Mouse (Mus musculus) stomach, postnatal 0 days (tissue): ENCODE results near the gene Yipf7. TPM values are rescaled to one million over a fixed set of nuclear protein-coding genes. Genes with fewer than 3 reads are reported as not detected.
A peak's percentile ranks its signal among the peaks of the same experiment; 100 is the strongest.

ENCODE experiments used
- ATAC-seq: fragments of 200-750 bp; cut with Nextera tagmentation; 2 replicates; pipeline ENCODE4 v1.8.0; 2017; ENCODE audit not compliant: low FRiP score, low TSS enrichment
- DNase-seq: peaks from one replicate; pipeline ENCODE4 v3.0.0-alpha.2; 2016; ENCODE audit warnings: low spot score
- H3K27ac ChIP-seq: fragments of 300-500 bp; sonication (generic); replicated peaks from 2 replicates; pipeline ENCODE4 v1.5.1; 2014; ENCODE audit warnings: mild to moderate bottlenecking, control low read depth
- H3K27me3 ChIP-seq: fragments of 300-500 bp; sonication (generic); 2 replicates; pipeline ENCODE4 v1.6.1; 2014; ENCODE audit warnings: low read length; ENCODE audit not compliant: control insufficient read depth, insufficient read depth
- H3K36me3 ChIP-seq: fragments of 300-500 bp; sonication (generic); 2 replicates; pipeline ENCODE4 v1.6.1; 2014; ENCODE audit warnings: low read length, mixed read lengths; ENCODE audit not compliant: control insufficient read depth, insufficient read depth
- H3K4me1 ChIP-seq: fragments of 300-500 bp; sonication (generic); replicated peaks from 2 replicates; pipeline ENCODE4 v1.6.1; 2014; ENCODE audit warnings: antibody characterized with exemption; ENCODE audit not compliant: control insufficient read depth, insufficient read depth
- H3K4me2 ChIP-seq: fragments of 300-500 bp; sonication (generic); replicated peaks from 2 replicates; pipeline ENCODE4 v1.6.1; 2014; ENCODE audit warnings: low read depth, mild to moderate bottlenecking, control low read depth, moderate library complexity
- H3K4me3 ChIP-seq: fragments of 300-500 bp; sonication (generic); 2 replicates; pipeline ENCODE4 v1.5.1; 2014; ENCODE audit warnings: low read depth, low read length, control low read depth
- H3K9ac ChIP-seq: fragments of 300-500 bp; sonication (generic); 2 replicates; pipeline ENCODE4 v1.6.1; 2014; ENCODE audit warnings: mild to moderate bottlenecking, low read length, control low read depth, mixed read lengths
- H3K9me3 ChIP-seq: fragments of 300-500 bp; sonication (generic); 2 replicates; pipeline ENCODE4 v1.6.1; 2016; ENCODE audit warnings: low read length; ENCODE audit not compliant: control insufficient read depth
- CTCF ChIP-seq: IDR thresholded peaks from 2 replicates; pipeline ENCODE4 v1.5.1; 2016; ENCODE audit warnings: antibody characterized with exemption, low read depth, mild to moderate bottlenecking, moderate library complexity
- EP300 ChIP-seq: optimal IDR thresholded peaks from 2 replicates; pipeline ENCODE3; 2016; ENCODE audit warnings: antibody characterized with exemption
- WGBS: fragments of 180-500 bp; shearing (Covaris S2); extraction: QIAGEN DNeasy Blood & Tissue Kit; methylation state at CpG from one replicate; pipeline ENCODE4 v1.1.7; 2014; 5-methylcytosine and 5-hydroxymethylcytosine counted together
- polyA plus RNA-seq: library from polyadenylated mRNA; unstranded; fragments of >200 nt; fragmentation: Nextera tagmentation; extraction: Ambion mirVana; gene quantifications from 2 replicates; pipeline ENCODE4 v1.2.1, GENCODE M21; 2015

Yipf7 gene
- 0.07 TPM in 1 of 2 replicates, not detected in the other for polyA plus RNA-seq

GRCm38 (mm10) chr5:69542489-69542888 is at the start of gene Yipf7:
TSS of gene Yipf7 (minus strand) at chr5:69542648.
- ATAC-seq: no peak
- Histone ChIP-seq H3K4me1 (no peaks in the 10 kb centered on the region), H3K4me2 (no peak within 1 kb of the TSS), H3K27me3 (no peaks in the 10 kb centered on the region), H3K4me3 (no peak within 1 kb of the TSS), H3K9me3 (no peaks in the 10 kb centered on the region), H3K27ac (no peak within 1 kb of the TSS), H3K9ac (no peak within 1 kb of the TSS), H3K36me3 (no peaks in the 10 kb centered on the region)
- 62% methylated on average over 4 of the region's 4 CpGs for whole genome bisulfite sequencing
- no peak for TF ChIP-seq CTCF
- TF ChIP-seq EP300: no peak
- DNase-seq: no peak

GRCm38 (mm10) chr5:69591640-69592461 is 49.4 kb upstream of the Yipf7 start, which contains the start of gene Gnpda2:
TSS of gene Gnpda2 (minus strand) at chr5:69592340.
- 2% methylated on average over 42 of the region's 42 CpGs for WGBS
- H3K4me2 ChIP-seq: peak within 1 kb of the TSS; percentile 90
- H3K9me3 ChIP-seq: no peaks in the 10 kb centered on the region
- H3K9ac ChIP-seq: peak within 1 kb of the TSS; percentile 88
- DNase-seq (peak; percentile 89), ATAC-seq (peak; percentile 98)
- no peaks in the 10 kb centered on the region for H3K27me3 ChIP-seq
- H3K4me3 ChIP-seq: peak within 1 kb of the TSS; percentile 87
- TF ChIP-seq EP300 (no peak), CTCF (peak; percentile 68)
- H3K4me1 ChIP-seq: no peaks in the 10 kb centered on the region
- no peaks in the 10 kb centered on the region for H3K36me3 ChIP-seq
- H3K27ac ChIP-seq: peak within 1 kb of the TSS; percentile 78

- peak; percentile 26 for DNase-seq
Observed at GRCm38 (mm10) chr5:69557404-69557935, 15.0 kb upstream of the Yipf7 start.

GRCm38 (mm10) chr5:69556628-69557403 is 14.4 kb upstream of the Yipf7 start, which contains the start of gene Guf1:
TSS of gene Guf1 (plus strand) at chr5:69556923.
- Histone ChIP-seq H3K4me3 (peak within 1 kb of the TSS; percentile 98), H3K9me3 (no peaks in the 10 kb centered on the region), H3K27ac (peak within 1 kb of the TSS; percentile 90), H3K36me3 (peaks cover 3% of the 10 kb centered on the region; the same call in 1 of the 2 replicates), H3K9ac (peak within 1 kb of the TSS; percentile 98), H3K4me1 (no peaks in the 10 kb centered on the region), H3K27me3 (no peaks in the 10 kb centered on the region), H3K4me2 (peak within 1 kb of the TSS; percentile 73)
- peak; percentile 91 for DNase-seq
- WGBS: under 1% methylated on average over 72 of the region's 72 CpGs
- peak; percentile 95 for ATAC-seq
- TF ChIP-seq EP300: no peak
- TF ChIP-seq CTCF: peak; percentile 53

More at GRCm38 (mm10) chr5:69557404-69557935, 15.0 kb upstream of the Yipf7 start:
- Histone ChIP-seq H3K4me3 (peak overlapping the region; percentile 98), H3K9ac (peak overlapping the region; percentile 98), H3K36me3 (peaks cover 3% of the 10 kb centered on the region; the same call in 1 of the 2 replicates), H3K27ac (peak overlapping the region; percentile 90), H3K27me3 (no peaks in the 10 kb centered on the region), H3K4me2 (peak overlapping the region; percentile 73), H3K9me3 (no peaks in the 10 kb centered on the region), H3K4me1 (no peaks in the 10 kb centered on the region)
- no peak for TF ChIP-seq CTCF
- TF ChIP-seq EP300: no peak
- WGBS: 8% methylated on average over 16 of the region's 16 CpGs
- ATAC-seq: no peak

GRCm38 (mm10) chr5:69541680-69542079 is 768 bp downstream of the Yipf7 start:
- no peak overlapping the region for H3K27ac ChIP-seq
- DNase-seq: no peak
- H3K9ac ChIP-seq: no peak overlapping the region
- ATAC-seq: no peak
- no peaks in the 10 kb centered on the region for H3K27me3 ChIP-seq
- H3K4me2 ChIP-seq: no peak overlapping the region
- H3K4me3 ChIP-seq: no peak overlapping the region
- no peaks in the 10 kb centered on the region for H3K4me1 ChIP-seq
- H3K9me3 ChIP-seq: no peaks in the 10 kb centered on the region
- 79% methylated on average over 1 of the region's 1 CpGs for WGBS
- H3K36me3 ChIP-seq: no peaks in the 10 kb centered on the region
- TF ChIP-seq EP300: no peak
- no peak for TF ChIP-seq CTCF
